Mouse (Mus musculus) heart, embryonic 10.5 days (tissue): ENCODE measurements around the gene Pmp22. TPM values are rescaled to one million over a fixed set of nuclear protein-coding genes. Genes with fewer than 3 reads are reported as not detected.

ENCODE experiments used
- DNase-seq: peaks from one replicate; pipeline ENCODE4 v3.0.0-alpha.2; 2017; ENCODE audit warnings: low spot score
- H3K27ac ChIP-seq: fragments of 300-500 bp; sonication (generic); 2 replicates; pipeline ENCODE4 v1.5.1; 2016; ENCODE audit warnings: mild to moderate bottlenecking
- H3K27me3 ChIP-seq: fragments of 300-500 bp; sonication (generic); 2 replicates; pipeline ENCODE4 v1.6.1; 2016; ENCODE audit warnings: mild to moderate bottlenecking; ENCODE audit not compliant: poor library complexity, insufficient read depth, severe bottlenecking
- H3K36me3 ChIP-seq: fragments of 300-500 bp; sonication (generic); 2 replicates; pipeline ENCODE4 v1.6.1; 2016; ENCODE audit warnings: mild to moderate bottlenecking, moderate library complexity
- H3K4me1 ChIP-seq: fragments of 300-500 bp; sonication (generic); 2 replicates; pipeline ENCODE4 v1.6.1; 2016; ENCODE audit warnings: mild to moderate bottlenecking
- H3K4me3 ChIP-seq: fragments of 300-500 bp; sonication (generic); 2 replicates; pipeline ENCODE4 v1.5.1; 2016; ENCODE audit warnings: mild to moderate bottlenecking, moderate library complexity
- H3K9me3 ChIP-seq: fragments of 300-500 bp; sonication (generic); 2 replicates; pipeline ENCODE4 v1.6.1; 2016; ENCODE audit warnings: mild to moderate bottlenecking, moderate library complexity
- whole genome bisulfite sequencing: fragments of 180-500 bp; shearing (Covaris S2); methylation state at CpG from one replicate; pipeline ENCODE4 v1.1.7; 2016; 5-methylcytosine and 5-hydroxymethylcytosine counted together
- polyA plus RNA-seq: library from polyadenylated mRNA; unstranded; fragments of >200 nt; fragmentation: Nextera tagmentation; extraction: Ambion mirVana; gene quantifications from 2 replicates; pipeline ENCODE4 v1.2.1, GENCODE M21; 2016

Pmp22 gene
- polyA plus RNA-seq, 1 experiment from 2014 or later, result 147 TPM

GRCm38 (mm10) chr11:63143486-63143885 is 14.7 kb downstream of the Pmp22 start:
- Histone ChIP-seq H3K4me1 (peaks cover 28% of the 10 kb centered on the region), H3K9me3 (no peaks in the 10 kb centered on the region), H3K27me3 (no peaks in the 10 kb centered on the region), H3K4me3 (no peak overlapping the region), H3K36me3 (peaks cover 39% of the 10 kb centered on the region; the same call in 1 of the 2 replicates), H3K27ac (peak overlapping the region; percentile 62)
- no peak for DNase-seq
- WGBS, result 59% methylated on average over 8 of the region's 8 CpGs

GRCm38 (mm10) chr11:63146601-63147000 is 17.8 kb downstream of the Pmp22 start:
- H3K27me3 ChIP-seq, result no peaks in the 10 kb centered on the region
- H3K4me3 ChIP-seq, result no peak overlapping the region
- H3K27ac ChIP-seq, result no peak overlapping the region
- no peaks in the 10 kb centered on the region for H3K9me3 ChIP-seq
- DNase-seq, result no peak
- 40% methylated on average over 7 of the region's 7 CpGs for WGBS
- H3K36me3 ChIP-seq, result peaks cover 26% of the 10 kb centered on the region; the same call in 1 of the 2 replicates
- peaks cover 26% of the 10 kb centered on the region for H3K4me1 ChIP-seq

DNA sequence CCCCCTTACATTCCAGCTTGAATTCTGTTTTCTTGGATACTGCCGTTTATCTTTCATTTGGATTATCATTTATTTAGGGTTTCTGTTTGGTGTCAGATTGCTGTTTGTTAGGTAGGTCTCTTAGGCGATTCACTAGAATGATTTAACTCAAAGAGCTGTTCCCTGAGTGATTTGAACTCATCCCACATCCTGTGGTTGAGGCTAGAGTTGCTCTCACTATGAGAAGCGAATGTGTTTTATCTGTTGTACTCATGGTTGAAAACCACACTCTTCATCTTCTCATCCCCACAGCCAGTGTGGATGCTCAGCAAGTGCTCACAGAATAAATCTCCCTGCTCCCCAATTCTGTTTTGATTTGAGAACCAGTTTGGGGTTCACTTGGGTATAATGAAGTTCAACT is 19.5 kb downstream of the Pmp22 start:
- Histone ChIP-seq H3K4me3 (no peak overlapping the region), H3K36me3 (peaks cover 37% of the 10 kb centered on the region; the same call in 1 of the 2 replicates), H3K27me3 (no peaks in the 10 kb centered on the region), H3K27ac (no peak overlapping the region), H3K9me3 (no peaks in the 10 kb centered on the region), H3K4me1 (peaks cover 22% of the 10 kb centered on the region)
- no peak for DNase-seq
- WGBS, result 79% methylated on average over 3 of the region's 3 CpGs

DNA sequence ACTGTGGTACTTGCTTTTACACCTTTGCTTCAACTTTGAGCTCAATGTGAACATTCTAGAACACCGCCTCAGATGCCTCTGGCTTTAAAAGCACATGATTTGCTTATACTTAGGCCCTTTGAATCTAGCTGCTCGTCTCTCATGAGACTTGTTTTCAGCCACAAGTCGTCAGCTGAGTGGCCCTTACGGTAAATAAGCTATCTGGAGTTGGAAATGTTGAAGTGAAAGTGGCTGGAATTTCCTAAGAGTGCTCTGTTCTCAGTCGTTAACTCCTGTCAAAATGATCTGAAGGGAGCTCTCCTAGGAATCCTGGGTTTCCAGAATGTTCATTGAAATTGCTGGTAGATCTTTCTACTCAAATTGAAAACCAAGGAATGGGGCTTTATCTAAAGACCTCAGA is 23.1 kb downstream of the Pmp22 start:
- DNase-seq, result no peak
- WGBS, result 55% methylated on average over 5 of the region's 5 CpGs
- peaks cover 6% of the 10 kb centered on the region; the same call in 1 of the 2 replicates for H3K4me1 ChIP-seq
- no peak overlapping the region for H3K27ac ChIP-seq
- no peak overlapping the region for H3K4me3 ChIP-seq
- H3K27me3 ChIP-seq, result no peaks in the 10 kb centered on the region
- no peaks in the 10 kb centered on the region for H3K9me3 ChIP-seq
- peaks cover 56% of the 10 kb centered on the region for H3K36me3 ChIP-seq

DNA sequence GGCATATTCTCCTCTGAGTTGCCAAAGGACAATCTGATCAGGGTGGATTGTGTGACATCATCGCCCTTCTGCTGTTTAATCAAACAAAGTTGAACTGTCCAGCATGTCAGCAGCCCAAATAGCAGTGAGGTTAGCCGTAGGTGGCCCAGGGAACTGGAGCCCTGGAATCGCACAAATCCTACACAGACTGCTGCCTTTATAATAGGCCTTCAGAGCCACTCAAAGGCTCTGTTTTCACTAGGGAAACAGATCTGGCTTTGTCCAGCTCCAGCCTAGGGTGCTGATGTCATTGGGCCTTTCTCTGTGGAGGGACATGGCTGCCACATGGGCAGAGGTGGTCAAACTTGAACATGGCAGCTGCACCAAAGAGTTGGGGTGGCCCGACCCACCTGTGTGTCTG is 28.3 kb downstream of the Pmp22 start:
- peaks cover 71% of the 10 kb centered on the region for H3K36me3 ChIP-seq
- WGBS, result 85% methylated on average over 4 of the region's 4 CpGs
- H3K4me1 ChIP-seq, result no peaks in the 10 kb centered on the region
- H3K27ac ChIP-seq, result no peak overlapping the region
- no peaks in the 10 kb centered on the region for H3K27me3 ChIP-seq
- DNase-seq, result no peak
- H3K9me3 ChIP-seq, result no peaks in the 10 kb centered on the region
- H3K4me3 ChIP-seq, result no peak overlapping the region

- Histone ChIP-seq H3K27me3 (no peaks in the 10 kb centered on the region), H3K4me3 (no peak overlapping the region), H3K36me3 (peaks cover 35% of the 10 kb centered on the region), H3K9me3 (no peaks in the 10 kb centered on the region), H3K4me1 (no peaks in the 10 kb centered on the region), H3K27ac (no peak overlapping the region)
- peak; percentile 58 for DNase-seq
Measured at GRCm38 (mm10) chr11:63160926-63161325, 32.1 kb downstream of the Pmp22 start.

GRCm38 (mm10) chr11:63162806-63163205 is 34.0 kb downstream of the Pmp22 start:
- peak; percentile 35 for DNase-seq

GRCm38 (mm10) chr11:63163550-63163949 is 34.8 kb downstream of the Pmp22 start:
- Histone ChIP-seq H3K9me3 (no peaks in the 10 kb centered on the region), H3K36me3 (peaks cover 14% of the 10 kb centered on the region; the same call in 1 of the 2 replicates), H3K4me1 (0 out of 2 replicates have a peak, but pooled peaks cover 1% of the 10 kb centered on the region), H3K27me3 (no peaks in the 10 kb centered on the region), H3K4me3 (no peak overlapping the region), H3K27ac (no peak overlapping the region)
- peak; percentile 20 for DNase-seq
- WGBS, result 83% methylated on average over 8 of the region's 8 CpGs

More at GRCm38 (mm10) chr11:63162806-63163205, 34.0 kb downstream of the Pmp22 start:
- WGBS, result 72% methylated on average over 2 of the region's 2 CpGs
- H3K36me3 ChIP-seq, result peaks cover 19% of the 10 kb centered on the region
- no peak overlapping the region for H3K4me3 ChIP-seq
- no peak overlapping the region for H3K27ac ChIP-seq
- H3K27me3 ChIP-seq, result no peaks in the 10 kb centered on the region
- H3K4me1 ChIP-seq, result no peaks in the 10 kb centered on the region
- H3K9me3 ChIP-seq, result no peaks in the 10 kb centered on the region

DNA sequence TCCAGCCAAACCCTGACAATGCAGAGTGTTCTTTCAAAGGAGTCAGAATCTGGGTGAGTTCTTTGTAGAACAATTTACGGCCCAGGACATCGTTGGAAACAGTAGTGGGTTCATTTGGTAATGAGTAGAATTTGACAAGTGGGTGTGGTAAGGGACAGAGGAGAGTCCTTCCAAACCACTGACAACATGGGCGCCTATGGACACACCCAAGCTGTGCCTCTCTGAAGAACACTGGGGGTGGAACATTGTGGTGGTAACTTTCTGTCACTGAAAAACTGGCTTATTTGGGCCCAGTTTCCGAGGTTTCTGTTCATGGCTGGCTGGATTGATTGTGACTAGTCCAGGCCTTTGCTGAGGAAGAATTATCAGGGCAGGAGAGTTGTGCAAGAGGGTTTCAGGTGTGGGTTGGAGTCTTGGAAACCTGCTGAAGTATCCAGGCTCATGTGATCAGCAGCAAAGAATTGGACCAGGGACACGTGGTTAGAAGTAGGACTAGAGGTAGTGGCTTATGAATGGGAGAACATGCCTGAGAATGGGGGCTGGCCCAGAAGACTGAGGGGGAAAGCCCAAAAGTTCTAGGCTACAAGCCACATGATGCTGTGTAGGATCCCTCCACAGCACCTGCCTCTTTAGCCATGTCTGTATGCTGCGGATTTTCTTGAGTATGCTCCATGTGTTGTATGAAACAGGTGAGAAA is 35.4 kb downstream of the Pmp22 start:
- Histone ChIP-seq H3K4me1 (peaks cover 7% of the 10 kb centered on the region; the same call in 1 of the 2 replicates), H3K27me3 (no peaks in the 10 kb centered on the region), H3K27ac (no peak overlapping the region), H3K9me3 (no peaks in the 10 kb centered on the region), H3K4me3 (no peak overlapping the region), H3K36me3 (0 out of 2 replicates have a peak, but pooled peaks cover 8% of the 10 kb centered on the region)
- 78% methylated on average over 6 of the region's 6 CpGs for WGBS
- DNase-seq, result peak; percentile 54

GRCm38 (mm10) chr11:63164756-63165484 is 36.1 kb downstream of the Pmp22 start:
- H3K4me3 ChIP-seq, result no peak overlapping the region
- peak; percentile 61 for DNase-seq
- 43% methylated on average over 7 of the region's 7 CpGs for WGBS
- H3K4me1 ChIP-seq, result peaks cover 11% of the 10 kb centered on the region; the same call in 1 of the 2 replicates
- H3K36me3 ChIP-seq, result 0 out of 2 replicates have a peak, but pooled peaks cover under 1% of the 10 kb centered on the region
- H3K27me3 ChIP-seq, result no peaks in the 10 kb centered on the region
- H3K27ac ChIP-seq, result no peak overlapping the region
- no peaks in the 10 kb centered on the region for H3K9me3 ChIP-seq

DNA sequence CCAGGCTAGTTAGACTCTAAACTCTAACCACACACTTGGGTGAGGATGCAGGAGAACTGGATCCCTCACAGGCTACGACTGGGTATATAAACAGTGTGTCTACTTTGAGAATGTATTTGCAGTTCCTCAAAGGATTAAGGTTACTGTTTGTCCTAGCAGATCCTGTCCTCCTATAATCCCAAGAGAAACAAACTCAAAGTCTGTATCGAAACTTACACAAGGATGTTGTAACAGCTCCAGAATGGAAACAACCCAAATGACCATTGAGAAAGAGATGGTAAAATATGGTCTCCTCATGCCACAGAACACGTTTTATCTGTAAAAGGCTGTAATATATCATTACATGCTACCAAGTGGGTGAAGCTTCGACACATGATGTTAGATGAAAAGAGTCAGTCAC is 39.0 kb downstream of the Pmp22 start:
- peaks cover 11% of the 10 kb centered on the region; the same call in 1 of the 2 replicates for H3K4me1 ChIP-seq
- no peaks in the 10 kb centered on the region for H3K9me3 ChIP-seq
- WGBS, result 78% methylated on average over 4 of the region's 4 CpGs
- peak; percentile 20 for DNase-seq
- H3K27me3 ChIP-seq, result no peaks in the 10 kb centered on the region
- no peaks in the 10 kb centered on the region for H3K36me3 ChIP-seq
- H3K4me3 ChIP-seq, result no peak overlapping the region
- H3K27ac ChIP-seq, result no peak overlapping the region

- DNase-seq, result no peak
- Histone ChIP-seq H3K27ac (peak overlapping the region; percentile 69), H3K4me1 (peaks cover 11% of the 10 kb centered on the region; the same call in 1 of the 2 replicates), H3K36me3 (no peaks in the 10 kb centered on the region), H3K4me3 (peak overlapping the region; percentile 12; the same call in 1 of the 2 replicates), H3K9me3 (no peaks in the 10 kb centered on the region), H3K27me3 (no peaks in the 10 kb centered on the region)
- 16% methylated on average over 9 of the region's 9 CpGs for WGBS
Measured at GRCm38 (mm10) chr11:63168551-63169258, 39.9 kb downstream of the Pmp22 start.
